Mouse (Mus musculus) 3T3-L1 (cell line): ENCODE data around the gene 2410141K09Rik.
"Not testable (repeated sequence)": the region's sequence is repeated elsewhere in the genome, so short reads cannot be mapped to it uniquely, and the experiment has no call there.

ENCODE experiments used
- DNase-seq: peaks from one replicate; pipeline ENCODE4 v3.0.0-alpha.2; 2015; ENCODE audit warnings: low read depth, low spot score

The 2410141K09Rik gene

DNA sequence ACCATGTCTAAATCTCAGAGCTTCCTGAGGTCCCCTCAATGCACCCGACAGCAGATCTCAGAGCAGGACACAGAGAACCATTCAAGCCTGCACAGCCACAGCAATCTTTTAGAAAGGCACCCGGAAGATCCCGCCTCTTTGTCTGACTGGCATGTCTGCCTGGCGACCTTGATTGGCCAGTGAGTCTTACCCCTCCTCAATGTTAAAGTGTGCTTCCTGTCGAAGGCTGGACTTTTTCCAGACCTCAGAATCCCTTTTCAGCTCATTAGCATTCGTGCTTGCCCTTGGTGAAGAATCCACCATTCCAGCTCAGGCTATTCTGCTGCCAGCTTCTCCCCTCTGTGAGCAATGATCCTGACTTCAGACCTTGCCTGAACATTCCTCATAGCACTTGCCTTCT, at the start of gene 2410141K09Rik:
Gene 2410141K09Rik (minus strand): TSS at position 101 of the 400 bp plus-strand sequence.
- DNase-seq, result not testable (repeated sequence)

- not testable (repeated sequence) for DNase-seq
These were observed 14.1 kb downstream of the 2410141K09Rik start for GRCm38 (mm10) chr13:66426858-66427257.

GRCm38 (mm10) chr13:66414962-66415361, 26.0 kb downstream of the 2410141K09Rik start:
- DNase-seq, result not testable (repeated sequence)
